Mouse (Mus musculus): ENCODE results near the gene Slc25a35. TPM values are rescaled to one million over a fixed set of nuclear protein-coding genes. Genes with fewer than 3 reads are reported as not detected.
A peak's percentile ranks its signal among the peaks of the same experiment; 100 is the strongest.
"Not testable (repeated sequence)": the region's sequence is repeated elsewhere in the genome, so short reads cannot be mapped to it uniquely, and the experiment has no call there.

The Slc25a35 gene
- polyA plus RNA-seq, 1 experiment = 2.9 TPM

DNA sequence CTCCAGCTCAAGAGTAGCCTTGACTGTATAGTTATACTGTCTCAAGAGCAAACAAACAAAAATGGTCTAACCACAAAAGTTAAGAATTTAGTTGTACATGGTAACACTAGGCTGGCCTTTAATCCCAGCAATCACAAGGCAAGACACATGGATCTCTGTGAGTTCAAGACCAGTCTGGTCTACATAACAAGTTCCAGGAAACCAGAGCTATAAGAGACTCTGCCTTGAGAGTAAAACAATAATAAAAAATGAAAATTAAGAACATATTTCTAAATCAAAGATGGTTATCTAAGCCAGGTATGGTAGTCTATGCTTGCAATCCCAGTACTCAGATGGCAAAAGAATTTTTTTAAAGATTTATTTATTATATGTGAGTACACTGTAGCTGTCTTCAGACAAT lies 2.9 kb upstream of the Slc25a35 start:
- Histone ChIP-seq H3K4me1 (ENCODE audit: control insufficient read depth, insufficient read depth, low read length) (no peaks in the 10 kb centered on the region; the same call in 1 of the 2 replicates), H3K27ac (ENCODE audit: control insufficient read depth, insufficient read depth, low read depth, low read length, poor library complexity) (no peak overlapping the region), H3K4me3 (replicated peaks; ENCODE audit: control insufficient read depth, low read depth, low read length) (no peak overlapping the region)
- TF ChIP-seq POLR2A (IDR thresholded peaks at IDR 0.05; ENCODE audit: borderline replicate concordance, control insufficient read depth, low read depth, low read length) (no peak), CTCF (IDR thresholded peaks at IDR 0.05; ENCODE audit: control insufficient read depth, insufficient read depth, low read length) (no peak)

GRCm38 (mm10) chr11:68965845-68966244 lies 2.1 kb upstream of the Slc25a35 start:
- 30% methylated on average over 3 of the region's 3 CpGs for WGBS
- TF ChIP-seq CTCF (IDR thresholded peaks at IDR 0.05; ENCODE audit: control insufficient read depth, insufficient read depth, low read length) = no peak
- TF ChIP-seq POLR2A (IDR thresholded peaks at IDR 0.05; ENCODE audit: borderline replicate concordance, control insufficient read depth, low read depth, low read length) = no peak
- Histone ChIP-seq H3K27ac (ENCODE audit: control insufficient read depth, insufficient read depth, low read depth, low read length, poor library complexity) (no peak overlapping the region), H3K4me3 (replicated peaks; ENCODE audit: control insufficient read depth, low read depth, low read length) (no peak overlapping the region), H3K4me1 (ENCODE audit: control insufficient read depth, insufficient read depth, low read length) (no peaks in the 10 kb centered on the region; the same call in 1 of the 2 replicates)

GRCm38 (mm10) chr11:68966554-68966953 lies 1.4 kb upstream of the Slc25a35 start:
- WGBS = 57% methylated on average over 1 of the region's 1 CpGs
- H3K27ac ChIP-seq (ENCODE audit: control insufficient read depth, insufficient read depth, low read depth, low read length, poor library complexity) = no peak overlapping the region
- no peak for TF ChIP-seq POLR2A (IDR thresholded peaks at IDR 0.05; ENCODE audit: borderline replicate concordance, control insufficient read depth, low read depth, low read length)
- no peak for TF ChIP-seq CTCF (IDR thresholded peaks at IDR 0.05; ENCODE audit: control insufficient read depth, insufficient read depth, low read length)
- H3K4me3 ChIP-seq (replicated peaks; ENCODE audit: control insufficient read depth, low read depth, low read length) = no peak overlapping the region
- H3K4me1 ChIP-seq (ENCODE audit: control insufficient read depth, insufficient read depth, low read length) = no peaks in the 10 kb centered on the region; the same call in 1 of the 2 replicates

- 90% methylated on average over 11 of the region's 11 CpGs for WGBS
- no peaks in the 10 kb centered on the region; the same call in 1 of the 2 replicates for H3K4me1 ChIP-seq (ENCODE audit: control insufficient read depth, insufficient read depth, low read length)
- TF ChIP-seq CTCF (IDR thresholded peaks at IDR 0.05; ENCODE audit: control insufficient read depth, insufficient read depth, low read length) = no peak
- no peak for TF ChIP-seq POLR2A (IDR thresholded peaks at IDR 0.05; ENCODE audit: borderline replicate concordance, control insufficient read depth, low read depth, low read length)
Measured at GRCm38 (mm10) chr11:68968752-68969151, 821 bp downstream of the Slc25a35 start.

GRCm38 (mm10) chr11:68970232-68970631 lies 2.3 kb downstream of the Slc25a35 start:
- Histone ChIP-seq H3K4me1 (ENCODE audit: control insufficient read depth, insufficient read depth, low read length) (no peaks in the 10 kb centered on the region), H3K4me3 (replicated peaks; ENCODE audit: control insufficient read depth, low read depth, low read length) (no peak overlapping the region), H3K27ac (ENCODE audit: control insufficient read depth, insufficient read depth, low read depth, low read length, poor library complexity) (no peak overlapping the region)
- TF ChIP-seq CTCF (IDR thresholded peaks at IDR 0.05; ENCODE audit: control insufficient read depth, insufficient read depth, low read length) = no peak
- no peak for TF ChIP-seq POLR2A (IDR thresholded peaks at IDR 0.05; ENCODE audit: borderline replicate concordance, control insufficient read depth, low read depth, low read length)
- WGBS = 70% methylated on average over 4 of the region's 4 CpGs

More at GRCm38 (mm10) chr11:68968752-68969151, 821 bp downstream of the Slc25a35 start:
- Histone ChIP-seq H3K4me3 (replicated peaks; ENCODE audit: control insufficient read depth, low read depth, low read length) (no peak overlapping the region), H3K27ac (ENCODE audit: control insufficient read depth, insufficient read depth, low read depth, low read length, poor library complexity) (no peak overlapping the region)

DNA sequence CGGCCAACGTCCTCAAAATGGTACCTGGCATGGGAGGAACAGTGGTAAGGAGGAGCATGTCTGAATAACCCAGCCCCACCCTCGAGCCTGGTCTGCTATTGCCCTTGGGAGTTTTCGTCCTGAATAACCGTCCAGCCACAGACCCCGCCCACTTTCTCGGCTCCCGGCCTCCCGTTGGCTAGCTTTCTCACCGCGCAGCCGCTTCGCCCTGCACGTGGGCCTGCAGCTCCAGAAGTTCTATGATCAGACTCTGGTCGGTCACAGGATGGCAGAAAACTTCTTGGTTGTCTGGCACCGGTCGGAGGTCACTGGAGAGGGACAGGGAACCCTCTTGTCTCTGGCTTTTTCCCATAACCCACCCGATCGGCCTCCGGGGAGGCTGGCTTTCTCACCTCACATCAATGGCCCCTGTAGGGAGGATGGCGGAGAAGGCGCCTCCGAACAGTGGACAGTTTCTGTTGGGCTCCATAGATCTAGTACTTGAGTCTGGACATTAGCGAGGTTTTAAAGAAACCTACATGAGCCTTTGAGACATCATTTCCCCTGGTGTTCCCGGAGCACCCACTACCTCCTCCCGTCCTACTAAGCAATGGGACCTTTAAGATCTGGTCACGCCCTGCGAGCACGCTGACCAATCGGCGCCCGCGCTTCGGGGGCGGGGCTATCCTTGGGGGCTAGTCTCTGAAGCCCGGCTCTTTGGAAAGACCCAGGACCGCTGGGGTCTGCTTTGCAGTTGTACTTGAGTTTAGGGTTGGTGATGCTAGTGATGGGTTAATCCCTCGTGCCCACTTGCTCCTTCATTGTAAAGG lies 5.5 kb downstream of the Slc25a35 start:
- not testable (repeated sequence) for H3K27ac ChIP-seq (ENCODE audit: control insufficient read depth, insufficient read depth, low read depth, low read length, poor library complexity); H3K4me1 ChIP-seq (ENCODE audit: control insufficient read depth, insufficient read depth, low read length)
- peak overlapping the region; percentile 62 for H3K4me3 ChIP-seq (replicated peaks; ENCODE audit: control insufficient read depth, low read depth, low read length)
- under 1% methylated on average over 38 of the region's 38 CpGs for WGBS

- Histone ChIP-seq H3K4me3 (replicated peaks; ENCODE audit: control insufficient read depth, low read depth, low read length) (peak overlapping the region; percentile 26), H3K4me1 (ENCODE audit: control insufficient read depth, insufficient read depth, low read length) (no peaks in the 10 kb centered on the region), H3K27ac (ENCODE audit: control insufficient read depth, insufficient read depth, low read depth, low read length, poor library complexity) (no peak overlapping the region)
- TF ChIP-seq CTCF (IDR thresholded peaks at IDR 0.05; ENCODE audit: control insufficient read depth, insufficient read depth, low read length) (no peak), POLR2A (IDR thresholded peaks at IDR 0.05; ENCODE audit: borderline replicate concordance, control insufficient read depth, low read depth, low read length) (no peak)
- WGBS = 52% methylated on average over 6 of the region's 6 CpGs
Measured at GRCm38 (mm10) chr11:68974059-68974450, 6.1 kb downstream of the Slc25a35 start.

DNA sequence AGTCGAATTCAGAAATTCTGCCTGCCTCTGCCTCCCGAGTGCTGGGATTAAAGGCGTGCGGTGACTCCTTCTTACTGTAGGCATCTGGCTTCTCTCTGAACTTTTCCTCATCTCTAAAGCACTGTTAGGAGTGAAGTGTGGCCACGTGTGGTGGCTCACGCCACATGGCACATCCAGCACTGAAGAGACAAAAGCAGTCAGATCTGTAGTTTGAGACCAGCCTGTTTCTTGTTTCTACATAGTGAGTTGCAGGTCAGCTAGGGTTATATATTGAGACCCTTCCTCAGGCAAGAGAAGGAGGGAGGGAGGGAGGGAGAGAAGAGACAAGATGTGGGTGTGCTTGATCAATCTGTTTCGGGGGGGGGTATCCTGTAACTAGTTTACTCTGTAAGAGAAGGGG lies 7.2 kb downstream of the Slc25a35 start, which contains the start of gene Rangrf:
Gene Rangrf (minus strand): TSS at position 101 of the 400 bp plus-strand sequence.
- H3K27ac ChIP-seq (ENCODE audit: control insufficient read depth, insufficient read depth, low read depth, low read length, poor library complexity) = no peak within 1 kb of the TSS
- no peaks in the 10 kb centered on the region for H3K4me1 ChIP-seq (ENCODE audit: control insufficient read depth, insufficient read depth, low read length)
- 81% methylated on average over 7 of the region's 7 CpGs for WGBS
- no peak for TF ChIP-seq POLR2A (IDR thresholded peaks at IDR 0.05; ENCODE audit: borderline replicate concordance, control insufficient read depth, low read depth, low read length)
- TF ChIP-seq CTCF (IDR thresholded peaks at IDR 0.05; ENCODE audit: control insufficient read depth, insufficient read depth, low read length) = no peak
- no peak within 1 kb of the TSS for H3K4me3 ChIP-seq (replicated peaks; ENCODE audit: control insufficient read depth, low read depth, low read length)

Data from bone marrow, adult 2 months (tissue).